Mouse (Mus musculus) G1E (cell line): ENCODE data around the gene Scarb1. TPM values are rescaled to one million over a fixed set of nuclear protein-coding genes. Genes with fewer than 3 reads are reported as not detected.

ENCODE experiments used
- ATAC-seq: 2 replicates; pipeline ENCODE4 v1.8.0; 2016; ENCODE audit warnings: mild to moderate bottlenecking; ENCODE audit not compliant: insufficient number of reproducible peaks, poor library complexity, low FRiP score, severe bottlenecking; ENCODE audit errors: extremely low read depth
- DNase-seq: peaks from one replicate; pipeline ENCODE4 v3.0.0; 2012; ENCODE audit warnings: low spot score
- H3K27me3 ChIP-seq: 2 replicates; pipeline ENCODE4 v1.6.1; 2012; ENCODE audit warnings: mild to moderate bottlenecking, low read length, inconsistent platforms; ENCODE audit not compliant: insufficient read depth
- H3K36me3 ChIP-seq: replicated peaks from 2 replicates; pipeline ENCODE3; 2012; ENCODE audit warnings: mild to moderate bottlenecking, inconsistent platforms
- H3K4me1 ChIP-seq: 2 replicates; pipeline ENCODE4 v1.6.1; 2012; ENCODE audit warnings: low read depth, low read length, inconsistent platforms, mixed read lengths; ENCODE audit not compliant: insufficient read depth
- H3K4me3 ChIP-seq: 2 replicates; pipeline ENCODE4 v1.5.1; 2012; ENCODE audit warnings: low read depth, mild to moderate bottlenecking, inconsistent platforms, low read length, moderate library complexity, mixed read lengths
- H3K9me3 ChIP-seq: replicated peaks from 2 replicates; pipeline ENCODE4 v1.6.1; 2012; ENCODE audit warnings: inconsistent platforms
- CTCF ChIP-seq: IDR thresholded peaks from 2 replicates; pipeline ENCODE4 v1.5.1; 2012; ENCODE audit warnings: low read depth, low read length, inconsistent platforms, mixed read lengths
- GATA1 ChIP-seq: IDR thresholded peaks from 2 replicates; pipeline ENCODE4 v1.6.1; 2012; ENCODE audit warnings: borderline replicate concordance, low read length, inconsistent platforms, mixed read lengths
- GATA2 ChIP-seq: IDR thresholded peaks from 2 replicates; pipeline ENCODE4 v1.6.1; 2012; ENCODE audit warnings: low read depth, low read length, inconsistent platforms, borderline replicate concordance
- POLR2AphosphoS5 ChIP-seq: IDR thresholded peaks from 2 replicates; pipeline ENCODE4 v1.6.1; 2012; ENCODE audit warnings: low read depth, low read length, inconsistent platforms; ENCODE audit not compliant: insufficient replicate concordance
- TAL1 ChIP-seq: conservative IDR thresholded peaks from 2 replicates; pipeline ENCODE4 v1.6.1; 2012; ENCODE audit warnings: low read depth, low read length, inconsistent platforms, mixed read lengths
- polyA plus RNA-seq: library from polyadenylated mRNA; stranded (reverse); fragments of >175 nt; gene quantifications from 2 replicates; pipeline ENCODE4 v1.2.3, GENCODE M21; 2012
- total RNA-seq, 2 experiments: library from RNA; stranded (forward) in 1 of 2; stranded (reverse) in 1 of 2; fragments of 200-1000 nt in 1 of 2; fragments of >200 nt in 1 of 2; fragmentation: Nextera tagmentation in 1 of 2; gene quantifications; 2 replicates each; pipeline ENCODE4 v1.2.3; 2014 to 2017

The Scarb1 gene
- total and polyA plus RNA-seq, 3 experiments, result 42.9 to 68.3 (median 43.7) TPM

GRCm38 (mm10) chr5:125267150-125267961 is 73.5 kb downstream of the Scarb1 start:
- Histone ChIP-seq H3K4me3 (no peak overlapping the region), H3K27me3 (peaks cover 3% of the 10 kb centered on the region; the same call in 1 of the 2 replicates), H3K36me3 (no peaks in the 10 kb centered on the region), H3K4me1 (peaks cover 14% of the 10 kb centered on the region), H3K9me3 (no peaks in the 10 kb centered on the region)
- no peak for TF ChIP-seq GATA2
- TF ChIP-seq TAL1, result no peak
- no peak for TF ChIP-seq CTCF
- TF ChIP-seq POLR2AphosphoS5, result no peak
- no peak for TF ChIP-seq GATA1
- ATAC-seq, result no peak
- no peak for DNase-seq

DNA sequence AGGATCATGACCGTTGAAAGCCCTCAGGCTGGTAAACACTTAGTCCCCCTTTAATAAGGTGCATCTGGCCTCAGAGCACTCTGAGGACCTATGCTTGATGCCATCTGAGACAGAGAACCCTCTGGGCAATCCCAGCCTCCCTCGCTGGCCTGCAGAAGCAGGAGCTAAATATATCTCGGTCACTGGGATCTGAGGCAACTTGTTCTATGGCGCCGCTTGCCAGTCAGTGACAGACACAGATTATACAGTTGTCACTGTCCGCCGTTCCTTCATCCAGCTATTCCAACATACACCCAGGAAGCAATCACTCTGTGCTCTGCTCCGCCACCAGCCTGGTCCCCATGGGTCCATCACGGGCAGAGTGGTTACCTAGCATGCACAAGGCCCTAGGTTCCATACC is 74.8 kb downstream of the Scarb1 start:
- H3K27me3 ChIP-seq, result peaks cover 3% of the 10 kb centered on the region; the same call in 1 of the 2 replicates
- ATAC-seq, result no peak

GRCm38 (mm10) chr5:125264700-125265099 is 76.2 kb downstream of the Scarb1 start:
- Histone ChIP-seq H3K4me3 (no peak overlapping the region), H3K27me3 (peaks cover 3% of the 10 kb centered on the region; the same call in 1 of the 2 replicates), H3K9me3 (no peaks in the 10 kb centered on the region), H3K36me3 (no peaks in the 10 kb centered on the region), H3K4me1 (no peaks in the 10 kb centered on the region; the same call in 1 of the 2 replicates)
- ATAC-seq, result no peak
- DNase-seq, result no peak
- TF ChIP-seq TAL1, result no peak
- no peak for TF ChIP-seq POLR2AphosphoS5
- no peak for TF ChIP-seq GATA1
- TF ChIP-seq CTCF, result no peak

More for the DNA sequence above, 74.8 kb downstream of the Scarb1 start:
- Histone ChIP-seq H3K4me1 (peaks cover 4% of the 10 kb centered on the region; the same call in 1 of the 2 replicates), H3K9me3 (no peaks in the 10 kb centered on the region), H3K4me3 (no peak overlapping the region), H3K36me3 (no peaks in the 10 kb centered on the region)
- no peak for TF ChIP-seq POLR2AphosphoS5
- TF ChIP-seq CTCF, result no peak
- TF ChIP-seq GATA1, result no peak
- TF ChIP-seq TAL1, result no peak
- no peak for TF ChIP-seq GATA2
- DNase-seq, result no peak

- ATAC-seq (no peak), DNase-seq (no peak)
- no peaks in the 10 kb centered on the region for H3K27me3 ChIP-seq
- TF ChIP-seq GATA2 (no peak), GATA1 (no peak), POLR2AphosphoS5 (no peak), TAL1 (no peak), CTCF (no peak)
- H3K4me1 ChIP-seq, result no peaks in the 10 kb centered on the region
- H3K36me3 ChIP-seq, result no peaks in the 10 kb centered on the region
- peaks cover 8% of the 10 kb centered on the region; the same call in 1 of the 2 replicates for H3K9me3 ChIP-seq
- no peak overlapping the region for H3K4me3 ChIP-seq
These were observed 78.3 kb downstream of the Scarb1 start for GRCm38 (mm10) chr5:125262578-125262977.

GRCm38 (mm10) chr5:125253917-125254316 is 87.0 kb downstream of the Scarb1 start:
- no peak for ATAC-seq

DNA sequence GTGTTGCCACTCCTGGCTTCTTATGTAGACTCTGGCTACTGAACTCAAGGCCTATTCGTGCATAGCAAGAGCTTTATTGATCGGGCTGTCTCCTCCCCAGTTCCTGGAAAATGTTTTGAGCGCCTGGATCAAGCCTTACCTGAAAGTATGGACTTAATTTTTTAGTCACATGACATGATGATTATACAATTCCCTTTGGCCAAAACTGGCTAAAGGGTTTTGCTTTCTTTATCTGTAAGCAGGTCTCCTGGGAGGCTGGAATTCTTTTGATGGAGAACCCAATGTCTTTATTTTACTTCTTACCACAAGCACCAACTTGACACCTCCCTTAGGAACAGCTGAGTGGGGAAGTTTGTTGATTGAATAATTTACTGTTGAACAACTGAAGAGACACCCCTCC is 87.4 kb downstream of the Scarb1 start:
- H3K9me3 ChIP-seq, result peaks cover 27% of the 10 kb centered on the region
- DNase-seq (no peak), ATAC-seq (no peak)
- H3K4me3 ChIP-seq, result no peak overlapping the region
- TF ChIP-seq GATA1 (no peak), CTCF (no peak), GATA2 (no peak), TAL1 (no peak), POLR2AphosphoS5 (no peak)
- H3K4me1 ChIP-seq, result no peaks in the 10 kb centered on the region
- H3K27me3 ChIP-seq, result no peaks in the 10 kb centered on the region
- H3K36me3 ChIP-seq, result no peaks in the 10 kb centered on the region

More at GRCm38 (mm10) chr5:125253917-125254316, 87.0 kb downstream of the Scarb1 start:
- Histone ChIP-seq H3K9me3 (peaks cover 31% of the 10 kb centered on the region), H3K27me3 (no peaks in the 10 kb centered on the region), H3K36me3 (no peaks in the 10 kb centered on the region), H3K4me3 (peak overlapping the region; percentile 4; the same call in 1 of the 2 replicates), H3K4me1 (no peaks in the 10 kb centered on the region)
- no peak for DNase-seq
- TF ChIP-seq POLR2AphosphoS5 (no peak), GATA2 (no peak), CTCF (no peak), GATA1 (no peak), TAL1 (no peak)
